Mouse (Mus musculus): ENCODE results near the gene Rasa4.

DNA sequence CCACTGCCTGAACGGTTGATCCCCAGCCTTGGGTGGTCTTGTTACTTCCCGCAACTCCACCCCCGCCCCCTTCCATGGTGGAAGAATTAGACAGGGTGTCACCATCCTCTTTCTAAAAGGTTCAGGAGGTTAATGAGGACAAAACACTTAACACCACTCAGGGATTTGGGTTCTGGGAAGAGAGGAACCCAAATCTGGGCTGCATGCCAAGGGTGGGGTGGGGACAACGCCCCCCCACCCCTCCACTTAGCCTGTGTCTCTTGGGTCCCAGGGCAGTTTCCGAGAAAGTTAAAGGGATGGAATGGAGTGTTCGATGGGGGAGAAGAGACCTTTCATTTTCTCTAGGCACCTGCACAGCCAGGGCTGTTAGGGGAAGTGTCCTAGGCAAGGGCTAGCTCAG, 10.7 kb upstream of the Rasa4 start:
- TF ChIP-seq POLR2A (IDR thresholded peaks at IDR 0.05; ENCODE audit: insufficient read depth, low read depth, low read length) (no peak), CTCF (IDR thresholded peaks at IDR 0.05) (no peak)

All from heart, adult 2 months (tissue).